Mouse (Mus musculus): ENCODE results near the gene Trpc7. TPM values are rescaled to one million over a fixed set of nuclear protein-coding genes. Genes with fewer than 3 reads are reported as not detected.

Gene Trpc7
- polyA plus RNA-seq, 1 experiment from 2014 or later = not detected

DNA sequence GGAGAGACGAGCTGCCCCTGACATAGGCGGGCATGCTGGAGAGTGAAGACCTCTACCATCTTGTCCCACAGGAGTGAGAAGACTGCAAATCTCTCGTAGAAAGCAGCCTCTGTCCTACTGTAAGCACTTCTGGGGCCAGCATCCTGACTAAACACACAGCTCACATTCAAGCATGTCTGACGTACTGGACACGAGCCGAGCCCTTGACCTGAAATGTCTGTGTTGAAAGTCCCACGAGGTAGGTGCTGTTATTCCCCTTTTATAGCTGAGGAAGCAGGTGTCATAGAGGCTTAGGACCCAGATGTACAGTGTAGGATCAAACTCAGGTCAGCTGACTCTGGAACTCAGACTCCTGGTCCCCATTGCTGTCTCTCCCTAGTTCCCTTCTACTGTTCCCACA is 146.4 kb downstream of the Trpc7 start:
- Histone ChIP-seq H3K27me3 (ENCODE audit: control insufficient read depth, insufficient read depth, low read length) (peaks cover 36% of the 10 kb centered on the region), H3K36me3 (ENCODE audit: control insufficient read depth, insufficient read depth, low read length) (no peaks in the 10 kb centered on the region; the same call in 1 of the 2 replicates), H3K9me3 (ENCODE audit: control insufficient read depth, low read length) (no peaks in the 10 kb centered on the region), H3K4me2 (ENCODE audit: low read depth) (no peak overlapping the region), H3K4me3 (ENCODE audit: low read depth, low read length) (no peak overlapping the region), H3K4me1 (ENCODE audit: control insufficient read depth, insufficient read depth, low read length) (peaks cover 8% of the 10 kb centered on the region; the same call in 1 of the 2 replicates), H3K27ac (ENCODE audit: low read depth, low read length) (no peak overlapping the region), H3K9ac (ENCODE audit: low read length) (no peak overlapping the region)
- 83% methylated on average over 7 of the region's 7 CpGs for WGBS
- DNase-seq (ENCODE audit: low spot score) (no peak), ATAC-seq (ENCODE audit: insufficient read depth, low FRiP score, low TSS enrichment) (no peak)

DNA sequence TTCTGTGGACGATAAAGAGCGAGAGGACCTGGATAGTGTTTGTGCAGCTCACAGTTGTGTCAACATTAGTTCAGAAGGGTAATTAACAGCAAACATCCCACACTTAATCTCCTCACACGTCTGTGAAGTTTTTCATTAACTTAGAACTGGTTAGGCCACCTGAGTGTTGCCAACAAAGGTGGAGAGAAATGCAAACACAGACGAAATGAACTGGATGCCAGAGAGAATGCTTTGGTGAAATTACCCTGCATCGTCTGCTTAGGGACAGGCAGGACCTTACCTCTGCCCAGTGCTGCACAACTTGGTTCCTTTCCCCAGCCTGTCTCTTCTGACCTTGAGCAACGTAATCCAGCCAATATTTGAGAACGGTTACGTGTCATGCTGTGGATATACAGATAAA is 148.2 kb downstream of the Trpc7 start:
- ATAC-seq (ENCODE audit: insufficient read depth, low FRiP score, low TSS enrichment) = no peak

DNA sequence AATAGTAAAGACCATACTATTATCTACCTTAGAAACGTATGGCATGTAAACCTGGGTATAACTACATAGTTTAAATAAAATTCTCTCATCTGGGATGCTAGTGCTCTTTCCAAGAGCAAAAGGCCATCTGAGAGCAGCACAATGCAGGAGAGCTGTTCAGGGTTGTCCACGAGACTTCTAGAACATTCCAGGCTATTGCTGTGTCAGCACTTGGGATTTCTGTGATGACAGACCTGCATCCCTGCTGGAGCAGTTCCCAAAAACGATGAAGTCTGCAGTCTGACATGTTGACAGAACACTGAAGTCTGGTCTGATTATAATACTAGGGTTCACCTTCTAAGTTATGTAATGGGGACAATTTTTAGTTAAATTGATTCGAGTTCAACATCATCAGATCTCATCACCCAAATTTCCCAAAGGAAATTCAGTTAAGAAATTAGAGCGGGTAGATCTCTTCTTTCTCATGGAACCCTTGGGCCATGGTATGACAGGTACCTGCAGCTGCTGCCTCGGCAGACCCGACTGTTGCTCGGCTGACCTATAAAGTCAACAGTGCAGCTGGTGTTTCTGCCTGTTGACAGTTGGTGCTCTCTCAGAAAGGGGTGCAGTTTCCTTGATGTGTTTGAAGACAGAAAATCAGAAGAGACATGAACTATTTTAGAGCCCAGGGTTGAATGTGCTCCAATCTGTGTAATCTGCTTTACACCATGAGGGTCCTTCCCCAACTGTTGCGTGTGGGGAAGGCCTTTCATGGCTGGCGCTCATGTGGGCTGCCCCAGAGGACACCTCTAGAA is 148.9 kb downstream of the Trpc7 start:
- 79% methylated on average over 10 of the region's 10 CpGs for WGBS
- Histone ChIP-seq H3K4me3 (ENCODE audit: low read depth, low read length) (no peak overlapping the region), H3K9me3 (ENCODE audit: control insufficient read depth, low read length) (no peaks in the 10 kb centered on the region), H3K36me3 (ENCODE audit: control insufficient read depth, insufficient read depth, low read length) (no peaks in the 10 kb centered on the region; the same call in 1 of the 2 replicates), H3K9ac (ENCODE audit: low read length) (no peak overlapping the region), H3K27me3 (ENCODE audit: control insufficient read depth, insufficient read depth, low read length) (peaks cover 12% of the 10 kb centered on the region), H3K27ac (ENCODE audit: low read depth, low read length) (no peak overlapping the region), H3K4me2 (ENCODE audit: low read depth) (no peak overlapping the region), H3K4me1 (ENCODE audit: control insufficient read depth, insufficient read depth, low read length) (no peaks in the 10 kb centered on the region)
- DNase-seq (ENCODE audit: low spot score) (no peak), ATAC-seq (ENCODE audit: insufficient read depth, low FRiP score, low TSS enrichment) (no peak)

More for the DNA sequence above, 148.2 kb downstream of the Trpc7 start:
- Histone ChIP-seq H3K27ac (ENCODE audit: low read depth, low read length) (no peak overlapping the region), H3K4me2 (ENCODE audit: low read depth) (no peak overlapping the region), H3K36me3 (ENCODE audit: control insufficient read depth, insufficient read depth, low read length) (no peaks in the 10 kb centered on the region; the same call in 1 of the 2 replicates), H3K9ac (ENCODE audit: low read length) (no peak overlapping the region), H3K4me3 (ENCODE audit: low read depth, low read length) (no peak overlapping the region), H3K9me3 (ENCODE audit: control insufficient read depth, low read length) (no peaks in the 10 kb centered on the region), H3K27me3 (ENCODE audit: control insufficient read depth, insufficient read depth, low read length) (peaks cover 18% of the 10 kb centered on the region), H3K4me1 (ENCODE audit: control insufficient read depth, insufficient read depth, low read length) (no peaks in the 10 kb centered on the region)
- DNase-seq (ENCODE audit: low spot score) = no peak
- 76% methylated on average over 8 of the region's 8 CpGs for WGBS

DNA sequence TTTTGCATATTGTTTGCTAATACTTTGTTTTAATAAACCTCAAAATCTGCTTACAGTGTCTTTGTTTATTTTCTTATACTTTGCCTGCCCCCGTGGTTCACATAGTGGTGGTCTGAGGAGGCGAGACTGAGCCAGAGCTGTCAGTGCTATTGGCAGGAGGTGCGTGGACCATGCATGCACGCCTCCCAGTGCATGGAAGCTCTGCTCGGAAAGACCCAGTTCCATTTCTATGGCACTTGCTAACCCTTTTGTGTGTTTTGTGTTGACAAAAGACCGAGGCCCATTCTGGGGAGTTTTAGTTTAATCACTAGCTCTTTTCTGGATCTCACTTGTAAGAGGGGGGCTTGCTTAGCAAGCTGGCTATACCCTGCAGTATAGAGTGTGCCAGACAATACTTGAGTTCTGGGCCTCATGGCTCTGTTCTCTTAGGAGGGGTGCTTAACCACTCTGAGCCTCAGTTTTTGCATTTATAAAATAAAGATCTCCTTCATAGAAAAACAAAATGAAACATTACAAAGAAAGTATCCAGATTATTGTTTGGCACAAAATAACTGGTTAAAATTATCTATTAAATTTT is 153.4 kb downstream of the Trpc7 start:
- H3K4me3 ChIP-seq (ENCODE audit: low read depth, low read length) = no peak overlapping the region
- DNase-seq (ENCODE audit: low spot score) (no peak), ATAC-seq (ENCODE audit: insufficient read depth, low FRiP score, low TSS enrichment) (no peak)
- H3K4me2 ChIP-seq (ENCODE audit: low read depth) = no peak overlapping the region
- peaks cover 7% of the 10 kb centered on the region for H3K36me3 ChIP-seq (ENCODE audit: control insufficient read depth, insufficient read depth, low read length)
- no peaks in the 10 kb centered on the region for H3K4me1 ChIP-seq (ENCODE audit: control insufficient read depth, insufficient read depth, low read length)
- H3K9me3 ChIP-seq (ENCODE audit: control insufficient read depth, low read length) = no peaks in the 10 kb centered on the region
- H3K27me3 ChIP-seq (ENCODE audit: control insufficient read depth, insufficient read depth, low read length) = no peaks in the 10 kb centered on the region
- H3K9ac ChIP-seq (ENCODE audit: low read length) = no peak overlapping the region
- WGBS = 74% methylated on average over 6 of the region's 6 CpGs
- H3K27ac ChIP-seq (ENCODE audit: low read depth, low read length) = no peak overlapping the region

DNA sequence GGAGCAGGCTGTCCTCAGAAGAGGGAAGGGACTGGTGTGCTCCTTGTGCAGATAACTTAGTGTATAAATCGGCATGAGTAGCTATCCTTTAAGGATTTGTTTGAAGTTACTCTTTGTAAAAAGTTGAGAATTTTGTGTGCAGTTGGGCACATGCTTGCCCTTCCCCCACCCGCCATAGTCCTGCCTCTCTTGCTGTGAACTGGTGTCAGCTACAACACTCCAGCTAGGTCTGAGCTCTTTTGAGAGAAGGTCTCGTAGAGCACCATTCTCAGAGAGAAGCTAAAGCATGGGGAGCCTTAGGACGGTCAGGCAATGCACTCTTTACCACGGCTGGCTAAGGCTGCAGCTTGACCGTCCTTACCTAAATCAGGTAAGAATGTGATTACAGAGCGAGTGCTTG is 154.1 kb downstream of the Trpc7 start:
- WGBS = 89% methylated on average over 7 of the region's 7 CpGs
- peaks cover 9% of the 10 kb centered on the region for H3K36me3 ChIP-seq (ENCODE audit: control insufficient read depth, insufficient read depth, low read length)
- H3K4me2 ChIP-seq (ENCODE audit: low read depth) = no peak overlapping the region
- H3K27me3 ChIP-seq (ENCODE audit: control insufficient read depth, insufficient read depth, low read length) = no peaks in the 10 kb centered on the region
- DNase-seq (ENCODE audit: low spot score) = no peak
- no peak for ATAC-seq (ENCODE audit: insufficient read depth, low FRiP score, low TSS enrichment)
- no peaks in the 10 kb centered on the region for H3K4me1 ChIP-seq (ENCODE audit: control insufficient read depth, insufficient read depth, low read length)
- no peak overlapping the region for H3K9ac ChIP-seq (ENCODE audit: low read length)
- H3K9me3 ChIP-seq (ENCODE audit: control insufficient read depth, low read length) = no peaks in the 10 kb centered on the region
- no peak overlapping the region for H3K27ac ChIP-seq (ENCODE audit: low read depth, low read length)
- H3K4me3 ChIP-seq (ENCODE audit: low read depth, low read length) = no peak overlapping the region

DNA sequence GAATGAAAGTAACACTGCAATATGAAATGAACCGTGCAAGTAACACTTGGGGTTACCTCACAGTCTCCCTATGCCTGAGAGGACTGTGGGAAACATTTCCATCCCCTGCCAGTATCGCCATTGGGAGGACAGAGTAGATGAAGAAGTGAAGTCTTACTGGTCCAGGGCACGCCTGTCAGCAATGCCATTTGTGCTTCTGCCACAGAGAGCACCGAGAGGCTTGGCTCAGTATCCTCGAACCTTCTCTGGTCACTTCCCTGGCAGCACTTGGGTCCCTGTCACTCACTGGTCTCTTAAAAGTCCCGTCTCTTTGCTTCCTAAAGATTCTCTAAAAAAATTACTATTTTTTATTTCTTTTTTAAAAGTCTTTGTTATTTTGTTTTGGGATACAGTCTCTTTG is 155.3 kb downstream of the Trpc7 start:
- DNase-seq (ENCODE audit: low spot score) = no peak
- no peak for ATAC-seq (ENCODE audit: insufficient read depth, low FRiP score, low TSS enrichment)
- H3K36me3 ChIP-seq (ENCODE audit: control insufficient read depth, insufficient read depth, low read length) = peaks cover 9% of the 10 kb centered on the region
- no peaks in the 10 kb centered on the region for H3K4me1 ChIP-seq (ENCODE audit: control insufficient read depth, insufficient read depth, low read length)
- no peaks in the 10 kb centered on the region for H3K9me3 ChIP-seq (ENCODE audit: control insufficient read depth, low read length)
- 86% methylated on average over 6 of the region's 6 CpGs for WGBS
- H3K27me3 ChIP-seq (ENCODE audit: control insufficient read depth, insufficient read depth, low read length) = no peaks in the 10 kb centered on the region
- no peak overlapping the region for H3K4me2 ChIP-seq (ENCODE audit: low read depth)
- no peak overlapping the region for H3K9ac ChIP-seq (ENCODE audit: low read length)
- H3K27ac ChIP-seq (ENCODE audit: low read depth, low read length) = no peak overlapping the region
- H3K4me3 ChIP-seq (ENCODE audit: low read depth, low read length) = no peak overlapping the region

DNA sequence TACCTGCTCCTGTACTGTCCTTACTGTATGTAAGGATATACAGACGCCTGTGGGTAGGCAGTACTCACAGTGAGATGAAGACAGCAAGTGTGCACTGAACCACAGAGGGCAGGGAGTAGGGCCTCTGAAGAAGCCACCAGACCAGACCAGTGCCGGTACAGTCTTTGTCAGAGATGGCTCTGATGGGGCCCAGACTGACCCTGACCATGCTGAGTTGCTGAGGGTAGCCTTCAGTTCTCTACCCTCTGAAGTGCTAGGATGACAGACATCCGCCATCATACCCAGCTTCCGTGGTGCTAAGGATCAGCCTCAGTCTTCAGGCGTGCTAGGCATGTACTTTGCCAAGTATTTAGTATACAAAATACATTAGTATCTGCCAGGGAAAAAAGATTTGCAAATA is 156.2 kb downstream of the Trpc7 start:
- Histone ChIP-seq H3K9ac (ENCODE audit: low read length) (no peak overlapping the region), H3K36me3 (ENCODE audit: control insufficient read depth, insufficient read depth, low read length) (peaks cover 9% of the 10 kb centered on the region), H3K4me2 (ENCODE audit: low read depth) (no peak overlapping the region), H3K27ac (ENCODE audit: low read depth, low read length) (no peak overlapping the region), H3K4me3 (ENCODE audit: low read depth, low read length) (no peak overlapping the region), H3K4me1 (ENCODE audit: control insufficient read depth, insufficient read depth, low read length) (no peaks in the 10 kb centered on the region), H3K27me3 (ENCODE audit: control insufficient read depth, insufficient read depth, low read length) (no peaks in the 10 kb centered on the region), H3K9me3 (ENCODE audit: control insufficient read depth, low read length) (no peaks in the 10 kb centered on the region)
- ATAC-seq (ENCODE audit: insufficient read depth, low FRiP score, low TSS enrichment) (no peak), DNase-seq (ENCODE audit: low spot score) (no peak)
- WGBS = 93% methylated on average over 5 of the region's 5 CpGs

DNA sequence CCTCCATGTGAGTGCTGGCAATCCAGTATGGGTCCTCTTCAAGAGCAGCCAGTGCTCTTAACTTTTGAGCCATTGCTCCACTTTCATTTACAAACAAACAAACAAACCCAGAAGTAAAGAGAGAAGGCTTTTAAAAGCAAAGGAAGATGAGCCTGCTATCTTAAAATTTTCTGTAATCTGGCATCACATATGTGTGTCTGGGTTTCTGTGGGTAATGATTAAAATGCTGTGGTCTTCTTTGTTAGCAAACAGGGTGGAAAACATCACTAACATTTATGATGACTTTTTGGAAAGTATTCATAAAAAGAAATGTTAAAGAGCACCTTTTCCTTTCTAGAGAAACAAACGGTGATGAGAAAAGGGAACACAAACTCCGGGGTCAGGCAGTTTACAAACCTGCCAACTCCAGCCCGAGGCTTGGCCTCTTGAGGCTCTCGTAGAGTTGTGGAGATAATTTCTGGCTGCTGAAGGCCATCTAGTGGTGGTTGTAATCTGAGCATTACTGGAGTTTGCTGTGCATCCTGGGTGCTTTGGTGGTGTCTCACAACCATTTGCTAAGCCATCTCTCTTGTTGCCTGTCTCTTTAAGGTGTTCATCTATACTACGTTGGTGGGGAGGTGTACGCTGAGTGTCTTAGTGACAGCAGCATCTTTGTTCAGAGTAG is 160.4 kb downstream of the Trpc7 start:
- DNase-seq (ENCODE audit: low spot score) = no peak

More for the DNA sequence above, 160.4 kb downstream of the Trpc7 start:
- H3K27me3 ChIP-seq (ENCODE audit: control insufficient read depth, insufficient read depth, low read length) = no peaks in the 10 kb centered on the region
- no peak overlapping the region for H3K9ac ChIP-seq (ENCODE audit: low read length)
- no peak for ATAC-seq (ENCODE audit: insufficient read depth, low FRiP score, low TSS enrichment)
- WGBS = 68% methylated on average over 6 of the region's 6 CpGs
- H3K9me3 ChIP-seq (ENCODE audit: control insufficient read depth, low read length) = no peaks in the 10 kb centered on the region
- no peaks in the 10 kb centered on the region for H3K4me1 ChIP-seq (ENCODE audit: control insufficient read depth, insufficient read depth, low read length)
- H3K27ac ChIP-seq (ENCODE audit: low read depth, low read length) = no peak overlapping the region
- H3K4me3 ChIP-seq (ENCODE audit: low read depth, low read length) = no peak overlapping the region
- H3K4me2 ChIP-seq (ENCODE audit: low read depth) = no peak overlapping the region
- peaks cover 14% of the 10 kb centered on the region for H3K36me3 ChIP-seq (ENCODE audit: control insufficient read depth, insufficient read depth, low read length)

All from neural tube, embryonic 11.5 days (tissue).